Mouse (Mus musculus) thymus, postnatal 36 days (tissue): ENCODE results near the gene Ttll5.

Experiments
- DNase-seq, 2 experiments: peaks; one replicate each; pipeline ENCODE4 v3.0.0; 2022; ENCODE audit warnings: mixed read lengths in 2 of 2

Gene Ttll5

GRCm38 (mm10) chr12:85848164-85848958 is 23.9 kb downstream of the Ttll5 start:
- peak in 1 of 2 experiments; percentile 17 for DNase-seq

- DNase-seq = no peak
Observed at GRCm38 (mm10) chr12:85850661-85851060, 26.2 kb downstream of the Ttll5 start.

- DNase-seq = no peak
Observed at GRCm38 (mm10) chr12:85853836-85854235, 29.4 kb downstream of the Ttll5 start.

GRCm38 (mm10) chr12:85854271-85854670 is 29.8 kb downstream of the Ttll5 start:
- no peak for DNase-seq

GRCm38 (mm10) chr12:85857300-85857699 is 32.8 kb downstream of the Ttll5 start:
- no peak for DNase-seq

GRCm38 (mm10) chr12:85859111-85859510 is 34.7 kb downstream of the Ttll5 start:
- DNase-seq = no peak

GRCm38 (mm10) chr12:85859511-85860189 is 35.2 kb downstream of the Ttll5 start:
- DNase-seq = no peak

GRCm38 (mm10) chr12:85862514-85862913 is 38.1 kb downstream of the Ttll5 start:
- DNase-seq = no peak

- DNase-seq = no peak
Observed at GRCm38 (mm10) chr12:85865526-85865925, 41.1 kb downstream of the Ttll5 start.

- no peak for DNase-seq
Observed at GRCm38 (mm10) chr12:85866624-85867023, 42.2 kb downstream of the Ttll5 start.

- no peak for DNase-seq
Observed at GRCm38 (mm10) chr12:85867125-85867524, 42.7 kb downstream of the Ttll5 start.

- no peak for DNase-seq
Observed at GRCm38 (mm10) chr12:85869423-85869822, 45.0 kb downstream of the Ttll5 start.

GRCm38 (mm10) chr12:85879631-85880314 is 55.3 kb downstream of the Ttll5 start:
- no peak for DNase-seq

GRCm38 (mm10) chr12:85885024-85885423 is 60.6 kb downstream of the Ttll5 start:
- DNase-seq = no peak

- no peak for DNase-seq
Observed at GRCm38 (mm10) chr12:85890054-85890453, 65.6 kb downstream of the Ttll5 start.

GRCm38 (mm10) chr12:85903986-85904385 is 79.5 kb downstream of the Ttll5 start:
- no peak for DNase-seq

- DNase-seq = no peak
Observed at GRCm38 (mm10) chr12:85905666-85906065, 81.2 kb downstream of the Ttll5 start.

- no peak for DNase-seq
Observed at GRCm38 (mm10) chr12:85907896-85908295, 83.4 kb downstream of the Ttll5 start.

- no peak for DNase-seq
Observed at GRCm38 (mm10) chr12:85910811-85911210, 86.4 kb downstream of the Ttll5 start.

- DNase-seq = no peak
Observed at GRCm38 (mm10) chr12:85912712-85913504, 88.4 kb downstream of the Ttll5 start.

GRCm38 (mm10) chr12:85926897-85927296 is 102.4 kb downstream of the Ttll5 start:
- no peak for DNase-seq

GRCm38 (mm10) chr12:85928513-85928912 is 104.1 kb downstream of the Ttll5 start:
- no peak for DNase-seq

- no peak for DNase-seq
Observed at GRCm38 (mm10) chr12:85929711-85930110, 105.3 kb downstream of the Ttll5 start.
